Mouse (Mus musculus): Measurements from ENCODE around the gene Abcb4. TPM values are rescaled to one million over a fixed set of nuclear protein-coding genes. Genes with fewer than 3 reads are reported as not detected.
"Not testable (repeated sequence)": the region's sequence is repeated elsewhere in the genome, so short reads cannot be mapped to it uniquely, and the experiment has no call there.

Gene Abcb4
- polyA plus RNA-seq, 1 experiment from 2014 or later, result 0.49 TPM

DNA sequence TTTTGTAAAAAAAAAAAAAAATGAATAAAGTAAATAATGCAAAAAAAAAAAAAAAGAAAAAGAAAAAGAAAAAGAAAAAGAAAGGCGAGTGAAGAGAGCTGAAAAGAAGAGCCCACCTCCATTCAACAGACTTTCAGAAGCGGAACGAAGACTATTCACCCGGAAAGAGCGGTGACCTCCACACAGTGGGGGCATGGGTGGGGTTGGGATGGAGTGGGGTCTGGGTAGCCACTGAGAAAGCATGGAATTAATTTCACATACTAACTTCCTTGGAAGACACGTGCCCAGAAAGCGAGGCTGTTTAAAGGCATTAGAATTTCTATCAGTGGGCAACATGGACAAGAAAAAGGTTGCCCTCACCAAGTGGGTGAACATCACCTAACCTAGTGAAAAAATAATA is 78.8 kb downstream of the Abcb4 start:
- H3K4me3 ChIP-seq (replicated peaks), result no peak overlapping the region
- WGBS, result 88% methylated on average over 7 of the region's 7 CpGs
- no peak overlapping the region for H3K4me2 ChIP-seq (replicated peaks)
- no peak overlapping the region for H3K9ac ChIP-seq
- no peaks in the 10 kb centered on the region for H3K4me1 ChIP-seq
- H3K27me3 ChIP-seq, result no peaks in the 10 kb centered on the region
- ATAC-seq (ENCODE audit: insufficient number of reproducible peaks, low FRiP score, low TSS enrichment, low read depth), result no peak
- H3K27ac ChIP-seq (replicated peaks), result no peak overlapping the region
- H3K9me3 ChIP-seq (replicated peaks), result no peaks in the 10 kb centered on the region
- peaks cover 42% of the 10 kb centered on the region for H3K36me3 ChIP-seq

DNA sequence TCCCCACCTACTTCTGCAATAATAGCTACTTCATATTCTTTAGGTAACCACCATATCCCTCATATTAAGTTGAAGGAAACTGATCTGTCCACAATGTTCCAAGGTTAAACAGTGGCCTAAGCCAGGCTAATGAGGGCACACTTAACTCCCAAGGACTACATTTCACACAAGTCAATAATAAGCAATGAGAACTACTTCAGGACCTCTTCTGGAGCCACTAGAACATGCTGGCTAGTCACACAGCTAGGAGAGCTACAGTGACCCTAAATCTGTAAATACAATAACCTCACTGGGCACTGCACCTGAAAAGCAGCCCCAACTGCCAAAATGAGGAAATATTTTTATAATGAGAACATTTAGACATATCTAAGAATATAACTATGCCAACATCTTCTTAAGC is 81.2 kb downstream of the Abcb4 start:
- H3K36me3 ChIP-seq, result peaks cover 32% of the 10 kb centered on the region
- no peak for ATAC-seq (ENCODE audit: insufficient number of reproducible peaks, low FRiP score, low TSS enrichment, low read depth)
- H3K4me1 ChIP-seq, result no peaks in the 10 kb centered on the region

DNA sequence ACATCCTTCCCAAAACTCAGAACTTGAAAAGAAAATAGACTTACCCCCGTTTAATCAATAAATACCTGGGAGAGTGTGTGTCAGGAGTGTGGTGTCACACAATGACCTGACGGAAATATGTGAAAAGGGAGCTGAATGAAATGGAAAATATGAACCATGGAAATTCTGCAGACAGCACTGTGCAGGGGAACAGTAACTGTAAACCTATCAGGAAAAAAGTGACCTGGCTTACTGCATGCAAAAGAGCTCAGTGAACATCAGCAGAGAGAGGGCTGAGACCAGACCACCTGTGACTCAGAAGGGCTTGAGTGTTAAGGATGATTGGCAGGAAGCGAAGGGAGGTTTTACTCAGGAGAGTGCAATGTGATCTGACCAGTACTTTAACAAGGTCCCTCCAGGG is 92.0 kb downstream of the Abcb4 start:
- WGBS, result 83% methylated on average over 3 of the region's 3 CpGs
- ATAC-seq (ENCODE audit: insufficient number of reproducible peaks, low FRiP score, low TSS enrichment, low read depth), result no peak
- H3K9ac ChIP-seq, result no peak overlapping the region
- H3K4me1 ChIP-seq, result no peaks in the 10 kb centered on the region
- H3K27ac ChIP-seq (replicated peaks), result no peak overlapping the region
- no peaks in the 10 kb centered on the region for H3K27me3 ChIP-seq
- H3K4me3 ChIP-seq (replicated peaks), result no peak overlapping the region
- peaks cover 34% of the 10 kb centered on the region for H3K36me3 ChIP-seq
- no peaks in the 10 kb centered on the region for H3K9me3 ChIP-seq (replicated peaks)
- no peak overlapping the region for H3K4me2 ChIP-seq (replicated peaks)

More for the DNA sequence above, 81.2 kb downstream of the Abcb4 start:
- Histone ChIP-seq H3K4me3 (replicated peaks) (no peak overlapping the region), H3K4me2 (replicated peaks) (no peak overlapping the region), H3K9me3 (replicated peaks) (no peaks in the 10 kb centered on the region), H3K27me3 (no peaks in the 10 kb centered on the region), H3K9ac (no peak overlapping the region), H3K27ac (replicated peaks) (no peak overlapping the region)

DNA sequence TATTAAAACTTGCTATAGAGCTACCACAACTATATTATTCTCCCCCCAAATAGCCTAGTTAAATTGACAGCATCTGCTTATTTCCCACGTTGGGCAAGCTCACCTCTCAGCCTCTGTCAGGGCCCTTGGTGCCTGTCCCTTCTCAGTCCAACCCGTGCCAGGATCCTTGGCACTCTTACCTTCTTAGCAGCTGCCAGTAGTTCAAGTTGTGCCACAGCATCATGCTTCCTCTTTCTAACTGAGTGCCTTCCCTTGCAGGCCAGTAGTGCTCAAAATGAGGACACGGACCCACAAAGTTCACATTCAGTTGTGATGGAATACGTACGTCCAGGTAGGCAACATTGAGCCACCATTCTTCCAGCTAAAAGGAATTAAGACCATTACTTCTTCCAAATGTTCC is 94.4 kb downstream of the Abcb4 start:
- H3K4me2 ChIP-seq (replicated peaks), result no peak overlapping the region
- WGBS, result 89% methylated on average over 5 of the region's 5 CpGs
- no peaks in the 10 kb centered on the region for H3K4me1 ChIP-seq
- no peak for ATAC-seq (ENCODE audit: insufficient number of reproducible peaks, low FRiP score, low TSS enrichment, low read depth)
- no peaks in the 10 kb centered on the region for H3K27me3 ChIP-seq
- H3K4me3 ChIP-seq (replicated peaks), result no peak overlapping the region
- no peak overlapping the region for H3K27ac ChIP-seq (replicated peaks)
- no peak overlapping the region for H3K9ac ChIP-seq
- H3K9me3 ChIP-seq (replicated peaks), result no peaks in the 10 kb centered on the region
- H3K36me3 ChIP-seq, result peaks cover 30% of the 10 kb centered on the region

DNA sequence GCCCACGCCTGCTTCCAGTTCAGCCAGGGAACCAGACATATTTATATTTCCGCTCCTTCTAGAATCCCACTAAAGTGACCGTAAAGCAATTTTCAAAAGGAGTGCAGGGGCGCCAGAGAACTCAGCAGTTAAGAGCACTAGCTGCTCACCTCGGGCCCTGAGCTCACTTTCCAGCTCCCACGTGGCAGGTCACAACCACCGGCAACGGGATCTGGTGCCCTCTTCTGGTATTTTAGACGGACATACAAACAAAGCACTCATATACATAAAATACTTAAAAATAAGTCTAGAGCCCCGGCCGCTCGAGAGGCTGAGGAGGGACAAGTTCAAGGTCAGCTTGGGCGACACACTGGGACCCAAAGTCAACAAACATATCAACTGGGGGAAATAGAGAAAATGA is 97.0 kb downstream of the Abcb4 start:
- Histone ChIP-seq H3K36me3 (peaks cover 32% of the 10 kb centered on the region), H3K27me3 (no peaks in the 10 kb centered on the region), H3K4me3 (replicated peaks) (no peak overlapping the region), H3K27ac (replicated peaks) (no peak overlapping the region), H3K4me1 (no peaks in the 10 kb centered on the region), H3K9me3 (replicated peaks) (no peaks in the 10 kb centered on the region), H3K9ac (no peak overlapping the region), H3K4me2 (replicated peaks) (no peak overlapping the region)
- 89% methylated on average over 13 of the region's 13 CpGs for WGBS
- no peak for ATAC-seq (ENCODE audit: insufficient number of reproducible peaks, low FRiP score, low TSS enrichment, low read depth)

DNA sequence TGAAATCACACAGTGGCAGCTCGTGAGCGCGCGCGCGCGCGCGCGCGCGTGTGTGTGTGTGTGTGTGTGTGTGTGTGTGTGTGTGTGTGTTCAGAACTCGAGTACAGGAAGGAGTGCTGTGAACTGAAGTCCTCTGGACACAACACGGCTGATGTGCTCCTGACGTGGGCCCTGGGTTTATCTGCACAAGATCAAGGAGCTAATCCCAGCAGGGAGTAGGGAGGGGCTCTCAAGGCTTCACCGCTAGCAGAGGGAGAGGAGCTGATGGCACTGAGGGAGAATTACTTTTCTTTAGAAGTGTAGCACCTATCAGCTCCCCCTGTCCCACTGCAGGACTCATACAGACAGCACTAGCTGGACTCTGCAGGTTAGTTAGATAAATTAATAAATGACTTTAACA is 98.1 kb downstream of the Abcb4 start:
- no peak overlapping the region for H3K27ac ChIP-seq (replicated peaks)
- H3K9me3 ChIP-seq (replicated peaks), result no peaks in the 10 kb centered on the region
- H3K36me3 ChIP-seq, result peaks cover 25% of the 10 kb centered on the region
- no peak overlapping the region for H3K4me3 ChIP-seq (replicated peaks)
- 0 out of 2 replicates have a peak, but pooled peaks cover 4% of the 10 kb centered on the region for H3K4me1 ChIP-seq
- no peak overlapping the region for H3K9ac ChIP-seq
- no peak overlapping the region for H3K4me2 ChIP-seq (replicated peaks)
- no peak for ATAC-seq (ENCODE audit: insufficient number of reproducible peaks, low FRiP score, low TSS enrichment, low read depth)
- no peaks in the 10 kb centered on the region for H3K27me3 ChIP-seq
- WGBS, result 93% methylated on average over 16 of the region's 16 CpGs

DNA sequence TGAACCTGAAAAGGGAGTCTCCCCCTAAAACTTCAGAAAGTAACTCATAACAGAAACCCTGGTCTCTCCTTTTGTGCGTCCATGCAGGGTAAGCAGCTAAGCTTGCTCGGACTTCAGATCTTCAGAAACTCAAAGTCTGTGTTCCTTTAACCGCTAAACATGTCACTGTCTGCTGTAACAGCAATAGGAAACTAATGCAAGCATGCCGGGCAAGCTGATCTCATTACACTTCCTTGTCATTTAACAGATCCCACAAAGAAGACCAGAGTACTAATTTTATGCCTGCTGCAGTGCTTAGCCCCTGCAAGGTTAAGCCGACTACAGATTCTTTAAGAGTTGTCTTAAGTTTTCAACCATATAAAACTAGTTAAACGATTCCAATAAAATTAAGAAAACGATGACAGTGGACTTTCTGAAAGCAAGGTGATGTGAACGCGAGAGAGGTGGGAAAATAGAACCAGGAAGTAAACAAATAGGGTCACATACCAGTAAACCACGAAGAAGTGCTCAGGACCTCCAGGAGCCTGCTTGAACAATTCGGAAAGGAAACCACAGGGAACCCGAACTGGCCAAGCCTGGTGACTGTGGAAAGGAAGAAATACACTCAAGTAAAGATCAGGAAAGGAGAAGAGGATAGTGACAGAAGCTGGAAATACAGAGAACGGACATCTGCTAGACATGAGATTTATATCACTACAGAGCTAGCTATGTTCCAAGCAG is 102.6 kb downstream of the Abcb4 start:
- Histone ChIP-seq H3K36me3 (peaks cover 13% of the 10 kb centered on the region; the same call in 1 of the 2 replicates), H3K27me3 (no peaks in the 10 kb centered on the region), H3K9ac (peak overlapping the region; percentile 59), H3K27ac (replicated peaks) (peak overlapping the region; percentile 84), H3K4me3 (replicated peaks) (peak overlapping the region; percentile 77), H3K4me2 (replicated peaks) (peak overlapping the region; percentile 69), H3K4me1 (0 out of 2 replicates have a peak, but pooled peaks cover 4% of the 10 kb centered on the region), H3K9me3 (replicated peaks) (no peaks in the 10 kb centered on the region)
- WGBS, result 9% methylated on average over 13 of the region's 13 CpGs
- ATAC-seq (ENCODE audit: insufficient number of reproducible peaks, low FRiP score, low TSS enrichment, low read depth), result no peak

DNA sequence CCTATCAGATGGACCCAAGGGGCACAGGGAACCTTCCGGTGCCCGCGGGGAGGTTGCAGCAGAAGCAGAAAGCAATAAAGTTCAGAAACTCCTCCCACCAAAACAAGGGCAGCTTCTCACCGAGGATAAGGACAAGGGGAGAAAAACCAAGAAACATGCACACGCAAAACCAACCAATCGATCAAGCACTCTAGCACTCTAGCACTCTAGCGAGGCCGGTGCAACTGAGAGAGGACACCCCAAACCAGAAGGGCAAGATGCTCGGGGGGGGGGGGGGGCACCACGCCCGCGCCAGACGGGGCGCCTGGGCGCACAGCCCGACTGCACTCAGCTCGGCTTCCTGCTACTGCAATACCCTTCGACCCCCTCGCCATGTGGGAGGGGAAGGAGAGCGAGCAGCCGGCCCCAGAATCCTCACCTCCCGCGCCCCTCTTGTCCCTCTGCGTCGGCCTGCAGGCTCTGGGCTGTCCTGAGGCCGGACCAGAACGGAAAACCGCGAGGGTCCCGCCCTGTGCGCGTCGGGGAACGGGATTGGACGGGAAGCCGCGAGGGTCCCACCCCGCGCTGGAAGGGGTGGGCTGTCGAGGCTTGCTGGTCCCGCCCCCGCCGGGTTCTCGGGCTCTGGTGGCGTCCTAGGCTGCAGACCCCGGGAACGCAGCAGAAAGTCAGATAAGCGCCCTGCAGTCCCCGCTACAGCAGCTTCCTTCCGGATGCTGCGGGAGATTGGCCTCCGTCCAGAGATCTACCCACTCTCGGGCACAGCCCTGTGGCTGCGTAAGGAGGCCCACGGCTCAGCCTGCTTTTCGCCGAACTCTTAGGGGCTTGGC is 103.4 kb downstream of the Abcb4 start, which contains the start of gene Crot:
Gene Crot, minus strand, starts transcription at position 639 of the 827 bp plus-strand sequence.
- Histone ChIP-seq H3K9ac (peak within 1 kb of the TSS; percentile 59), H3K36me3 (peaks cover 10% of the 10 kb centered on the region; the same call in 1 of the 2 replicates), H3K9me3 (replicated peaks) (no peaks in the 10 kb centered on the region), H3K4me1 (0 out of 2 replicates have a peak, but pooled peaks cover 4% of the 10 kb centered on the region), H3K4me3 (replicated peaks) (peak within 1 kb of the TSS; percentile 77), H3K27me3 (no peaks in the 10 kb centered on the region), H3K27ac (replicated peaks) (peak within 1 kb of the TSS; percentile 84), H3K4me2 (replicated peaks) (peak within 1 kb of the TSS; percentile 69)
- ATAC-seq (ENCODE audit: insufficient number of reproducible peaks, low FRiP score, low TSS enrichment, low read depth), result peak; percentile 99
- under 1% methylated on average over 47 of the region's 57 CpGs for WGBS

DNA sequence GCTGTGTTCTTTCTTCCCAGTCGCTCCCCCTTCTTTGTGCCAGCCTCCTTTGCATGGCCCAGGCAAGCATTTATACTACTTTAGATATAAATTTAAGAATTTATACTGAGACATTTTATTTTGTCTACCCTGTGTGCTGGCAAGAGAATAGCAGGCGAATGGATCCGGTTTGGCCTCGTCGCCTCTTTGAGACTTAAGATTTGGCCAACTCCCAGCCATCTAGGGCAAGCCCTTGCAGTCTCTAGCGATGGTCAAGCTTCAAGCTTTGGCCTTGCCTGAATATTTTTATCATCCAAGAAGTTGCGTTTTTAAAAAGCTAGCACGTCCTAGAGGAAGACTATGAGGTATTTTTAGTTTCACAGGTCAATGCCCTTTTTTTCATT is 104.0 kb downstream of the Abcb4 start:
- 8% methylated on average over 8 of the region's 8 CpGs for WGBS

DNA sequence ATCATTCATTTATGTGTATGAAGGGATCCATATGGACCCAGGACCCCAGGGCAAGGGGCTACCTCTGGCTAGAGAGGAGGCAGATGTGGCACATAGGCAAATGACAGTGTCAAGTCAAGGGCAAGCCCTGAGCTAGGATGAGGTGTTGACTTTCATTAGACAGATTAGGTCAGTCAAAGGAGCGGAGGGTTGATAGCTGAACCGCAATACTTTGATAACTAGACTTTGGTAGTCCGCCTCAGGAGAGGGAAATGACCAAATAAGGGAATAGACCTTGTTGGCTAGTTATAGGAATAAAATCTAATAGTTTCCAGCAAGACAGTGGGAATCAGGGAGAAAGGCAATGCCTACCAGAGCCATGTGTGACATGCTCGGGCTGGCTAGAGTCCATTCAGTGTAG is 105.6 kb downstream of the Abcb4 start:
- ATAC-seq (ENCODE audit: insufficient number of reproducible peaks, low FRiP score, low TSS enrichment, low read depth), result no peak
- Histone ChIP-seq H3K4me2 (replicated peaks) (no peak overlapping the region), H3K4me1 (0 out of 2 replicates have a peak, but pooled peaks cover 4% of the 10 kb centered on the region), H3K36me3 (0 out of 2 replicates have a peak, but pooled peaks cover 4% of the 10 kb centered on the region), H3K27me3 (no peaks in the 10 kb centered on the region), H3K27ac (replicated peaks) (no peak overlapping the region), H3K9ac (no peak overlapping the region), H3K9me3 (replicated peaks) (no peaks in the 10 kb centered on the region), H3K4me3 (replicated peaks) (no peak overlapping the region)
- 78% methylated on average over 4 of the region's 4 CpGs for WGBS

More for the DNA sequence above, 104.0 kb downstream of the Abcb4 start:
- ATAC-seq (ENCODE audit: insufficient number of reproducible peaks, low FRiP score, low TSS enrichment, low read depth), result no peak
- no peaks in the 10 kb centered on the region for H3K27me3 ChIP-seq
- H3K27ac ChIP-seq (replicated peaks), result peak overlapping the region; percentile 84
- peak overlapping the region; percentile 77 for H3K4me3 ChIP-seq (replicated peaks)
- peak overlapping the region; percentile 59 for H3K9ac ChIP-seq
- peaks cover 10% of the 10 kb centered on the region; the same call in 1 of the 2 replicates for H3K36me3 ChIP-seq
- H3K4me1 ChIP-seq, result 0 out of 2 replicates have a peak, but pooled peaks cover 4% of the 10 kb centered on the region
- no peaks in the 10 kb centered on the region for H3K9me3 ChIP-seq (replicated peaks)
- H3K4me2 ChIP-seq (replicated peaks), result peak overlapping the region; percentile 69

DNA sequence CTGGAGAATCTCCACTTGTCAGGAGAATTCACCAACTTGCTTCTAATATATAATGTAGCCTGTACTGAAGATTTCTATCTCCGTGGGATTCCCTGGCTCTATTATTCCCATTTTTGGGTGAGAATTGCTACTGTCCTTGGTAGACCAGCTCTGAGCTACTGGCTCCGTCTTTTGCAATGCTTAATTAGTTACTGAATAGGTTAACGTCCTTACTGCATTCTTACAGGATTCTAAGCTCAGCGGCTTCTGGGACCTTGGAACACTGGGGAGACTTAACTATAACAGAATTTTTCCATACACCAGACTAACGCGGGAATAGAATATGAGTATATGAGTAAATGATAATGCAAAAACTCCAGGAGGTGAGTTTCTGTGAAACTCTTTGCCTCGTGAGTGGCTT is 106.5 kb downstream of the Abcb4 start:
- not testable (repeated sequence) for ATAC-seq (ENCODE audit: insufficient number of reproducible peaks, low FRiP score, low TSS enrichment, low read depth); H3K4me1 ChIP-seq; H3K9me3 ChIP-seq (replicated peaks); H3K27ac ChIP-seq (replicated peaks); H3K9ac ChIP-seq; H3K36me3 ChIP-seq; H3K4me2 ChIP-seq (replicated peaks); H3K27me3 ChIP-seq; H3K4me3 ChIP-seq (replicated peaks)
- WGBS, result 51% methylated on average over 7 of the region's 7 CpGs
